ENCODE assay signal across 9 mouse cellular contexts in the genomic region with DNA sequence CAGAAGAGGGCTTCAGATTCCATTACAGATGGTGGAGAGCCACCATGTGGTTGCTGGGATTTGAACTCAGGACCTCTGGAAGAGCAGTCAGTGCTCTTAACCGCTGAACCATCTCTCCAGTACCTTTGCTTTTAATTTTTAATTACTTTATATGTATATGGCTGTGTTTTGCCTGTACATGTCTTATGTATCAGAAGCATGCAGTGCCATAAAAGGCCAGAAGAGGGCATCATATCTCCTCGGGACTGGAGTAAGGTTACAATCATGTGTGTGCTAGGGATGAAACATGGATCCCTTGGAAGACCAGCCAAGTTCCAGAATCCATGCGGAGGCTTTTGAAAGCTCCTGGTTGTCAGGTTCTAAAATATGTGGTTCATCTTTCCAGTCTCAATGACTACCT. TPM values are rescaled to one million over a fixed set of nuclear protein-coding genes. Genes with fewer than 3 reads are reported as not detected.
DNase-seq lines count a peak whose midpoint lies in the region; ATAC-seq lines count a peak whose summit lies in the region.
"Had no signal": no experiment of that assay in that cellular context is flagged by ENCODE, and none has a peak within 500 bp of the region (broad histone marks: within the 10 kb centered on the region; RNA-seq: fewer than 3 reads in every experiment).

No protein-coding gene starts in this region.

- 65% methylated on average over 3 of the region's 3 CpGs for WGBS in intestine, embryonic 14.5 days
- WGBS in intestine, embryonic 15.5 days, result 67% methylated on average over 3 of the region's 3 CpGs
- WGBS in limb, embryonic 11.5 days, result 58% methylated on average over 3 of the region's 3 CpGs

- 0 out of 2 replicates have a peak, but pooled peaks cover 4% of the 10 kb centered on the region for H3K9me3 ChIP-seq in intestine, embryonic 14.5 days (ENCODE audit: control insufficient read depth, low read length)
- H3K9me3 ChIP-seq in intestine, embryonic 15.5 days, result no peaks in the 10 kb centered on the region
- H3K9me3 ChIP-seq in limb, embryonic 11.5 days (ENCODE audit: control insufficient read depth, low read length), result no peaks in the 10 kb centered on the region

- H3K27me3 ChIP-seq in intestine, embryonic 14.5 days (replicated peaks; ENCODE audit: control insufficient read depth, insufficient read depth, low read length), result no peaks in the 10 kb centered on the region
- no peaks in the 10 kb centered on the region for H3K27me3 ChIP-seq in intestine, embryonic 15.5 days (replicated peaks)
- H3K27me3 ChIP-seq in limb, embryonic 11.5 days (ENCODE audit: control insufficient read depth, insufficient read depth, low read length), result no peaks in the 10 kb centered on the region

- H3K4me3 ChIP-seq in intestine, embryonic 14.5 days (ENCODE audit: low read depth, low read length), result no peak overlapping the region
- no peak overlapping the region for H3K4me3 ChIP-seq in intestine, embryonic 15.5 days (replicated peaks)
- no peak overlapping the region for H3K4me3 ChIP-seq in limb, embryonic 11.5 days (ENCODE audit: low read depth, low read length)

- H3K9ac ChIP-seq in intestine, embryonic 14.5 days (ENCODE audit: low read length), result no peak overlapping the region
- no peak overlapping the region for H3K9ac ChIP-seq in intestine, embryonic 15.5 days
- no peak overlapping the region for H3K9ac ChIP-seq in limb, embryonic 11.5 days (ENCODE audit: low read length)

- no peak overlapping the region for H3K27ac ChIP-seq in intestine, embryonic 14.5 days (ENCODE audit: low read depth)
- no peak overlapping the region for H3K27ac ChIP-seq in intestine, embryonic 15.5 days
- no peak overlapping the region for H3K27ac ChIP-seq in limb, embryonic 11.5 days (replicated peaks; ENCODE audit: low read depth, low read length)
- H3K27ac ChIP-seq: macrophage had no signal

- no peak for ATAC-seq in intestine, embryonic 14.5 days (replicated peaks; ENCODE audit: low FRiP score, low TSS enrichment, low read depth)
- no peak for ATAC-seq in intestine, embryonic 15.5 days
- ATAC-seq in limb, embryonic 11.5 days (ENCODE audit: insufficient number of reproducible peaks, low FRiP score, low TSS enrichment, low read depth), result no peak

- no peaks in the 10 kb centered on the region for H3K36me3 ChIP-seq in intestine, embryonic 14.5 days (ENCODE audit: control insufficient read depth, insufficient read depth, low read length)
- H3K36me3 ChIP-seq in intestine, embryonic 15.5 days, result no peaks in the 10 kb centered on the region
- no peaks in the 10 kb centered on the region for H3K36me3 ChIP-seq in limb, embryonic 11.5 days (ENCODE audit: control insufficient read depth, insufficient read depth, low read length)

- peak; percentile 66 for DNase-seq in intestine, embryonic 14.5 days (ENCODE audit: low spot score)
- peak; percentile 75 to 78 for DNase-seq in B cell, adult 2 months
- DNase-seq in MN1 (ENCODE audit: low spot score), result peak; percentile 25
- peak; percentile 25 to 40 for DNase-seq in cerebellum, postnatal 36 days
- DNase-seq in limb, embryonic 11.5 days (ENCODE audit: low spot score), result peak; percentile 64
- peak; percentile 11 for DNase-seq in skeletal muscle tissue, adult 2 months (ENCODE audit: low read depth, low spot score)
- no peak for DNase-seq in urinary bladder, postnatal 10 days (ENCODE audit: low spot score)

- no peaks in the 10 kb centered on the region for H3K4me1 ChIP-seq in intestine, embryonic 14.5 days (replicated peaks; ENCODE audit: control insufficient read depth, insufficient read depth, low read length)
- H3K4me1 ChIP-seq in intestine, embryonic 15.5 days (replicated peaks), result no peaks in the 10 kb centered on the region
- H3K4me1 ChIP-seq in limb, embryonic 11.5 days (ENCODE audit: control insufficient read depth, insufficient read depth, low read length), result no peaks in the 10 kb centered on the region

- H3K4me2 ChIP-seq in intestine, embryonic 14.5 days (ENCODE audit: low read length), result no peak overlapping the region
- H3K4me2 ChIP-seq in intestine, embryonic 15.5 days (replicated peaks), result no peak overlapping the region
- no peak overlapping the region for H3K4me2 ChIP-seq in limb, embryonic 11.5 days (ENCODE audit: low read depth, severe bottlenecking)

RNA-seq across cellular contexts. Expression of gene Appbp2, which starts 35.7 kb away (rescaled TPM):
- polyA plus RNA-seq in intestine, embryonic 14.5 days (2014; fragmentation: Nextera tagmentation; extraction: Ambion mirVana), result 49.8 and 50.0 TPM in 2 replicates
- 36.8 and 40.6 TPM in 2 replicates for polyA plus RNA-seq in intestine, embryonic 15.5 days (2015; fragmentation: Nextera tagmentation; extraction: Ambion mirVana)
- 49.7 and 50.4 TPM in 2 replicates for polyA plus RNA-seq in limb, embryonic 11.5 days (2014; fragmentation: Nextera tagmentation; extraction: Ambion mirVana)

RNA-seq across cellular contexts. Expression of gene Ppm1d, which starts 40.4 kb away (rescaled TPM):
- polyA plus RNA-seq in intestine, embryonic 14.5 days (2014; fragmentation: Nextera tagmentation; extraction: Ambion mirVana), result 15.8 and 16.7 TPM in 2 replicates
- 13.2 and 13.8 TPM in 2 replicates for polyA plus RNA-seq in intestine, embryonic 15.5 days (2015; fragmentation: Nextera tagmentation; extraction: Ambion mirVana)
- polyA plus RNA-seq in limb, embryonic 11.5 days (2014; fragmentation: Nextera tagmentation; extraction: Ambion mirVana), result 25.7 and 28.1 TPM in 2 replicates
